Mouse (Mus musculus) cerebellum, adult 9-10 months (tissue): ENCODE results near the gene Ankrd22.
"Not testable (repeated sequence)": the region's sequence is repeated elsewhere in the genome, so short reads cannot be mapped to it uniquely, and the experiment has no call there.

ENCODE experiments used
- DNase-seq: peaks from one replicate; pipeline ENCODE4 v3.0.0; 2022

Gene Ankrd22

DNA sequence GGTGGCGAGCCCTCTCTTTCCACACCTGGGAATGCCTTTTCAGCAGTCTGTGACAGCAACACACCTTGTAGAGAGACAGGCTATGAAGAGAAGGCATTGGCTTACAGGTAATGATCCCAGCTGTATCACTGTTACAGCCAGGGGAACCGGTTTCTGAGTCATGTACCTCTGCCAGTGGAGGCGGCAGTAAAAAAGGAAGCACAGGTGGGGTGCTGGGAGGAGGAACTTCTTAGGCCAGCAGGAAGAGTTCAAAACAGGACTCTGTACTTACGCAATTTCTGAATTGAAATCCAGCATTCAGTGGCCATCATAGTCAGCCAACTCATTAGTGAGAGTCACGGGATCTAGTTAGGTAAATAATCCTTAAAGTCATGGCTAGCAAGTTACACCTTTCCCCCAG is at the start of gene Ankrd22:
Gene Ankrd22, minus strand, starts transcription at position 163 of the 400 bp plus-strand sequence.
- no peak for DNase-seq

DNA sequence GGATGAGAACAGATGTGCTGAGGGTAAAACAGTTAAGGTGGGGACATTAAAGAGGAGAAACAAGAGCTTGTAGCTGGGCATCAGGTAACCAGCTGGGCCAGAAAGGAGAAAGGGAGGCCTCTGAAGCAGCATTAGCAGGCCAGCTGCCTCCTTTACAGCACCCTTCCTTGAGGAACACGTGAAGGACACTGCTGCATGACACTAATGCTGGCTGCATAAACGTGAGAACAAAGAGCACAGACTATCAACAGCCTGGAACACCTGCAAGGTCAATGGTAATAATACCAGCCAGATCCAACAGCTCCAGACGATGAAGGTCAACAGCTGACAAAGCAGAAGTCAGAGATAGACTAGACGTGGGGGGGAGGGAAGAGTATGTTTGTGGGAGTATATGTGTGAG is 48.3 kb upstream of the Ankrd22 start:
- DNase-seq = no peak

DNA sequence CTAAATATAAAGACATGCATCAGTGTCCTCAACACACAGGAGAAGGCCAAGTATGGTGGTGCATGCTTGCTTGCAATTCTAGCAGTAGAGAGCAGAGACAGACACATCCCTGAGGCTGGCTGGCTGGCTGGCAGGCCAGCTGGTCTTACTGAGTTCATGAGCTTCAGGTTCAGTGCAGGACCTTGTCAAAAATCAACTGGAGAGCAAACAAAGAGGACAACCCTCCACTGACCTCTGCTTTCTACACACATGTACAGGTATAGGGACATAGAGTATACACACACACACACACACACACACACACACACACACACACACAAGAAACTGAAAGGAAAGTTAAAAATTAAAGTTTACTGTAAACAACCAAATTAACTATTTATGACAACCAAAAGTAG is 47.4 kb upstream of the Ankrd22 start:
- no peak for DNase-seq

DNA sequence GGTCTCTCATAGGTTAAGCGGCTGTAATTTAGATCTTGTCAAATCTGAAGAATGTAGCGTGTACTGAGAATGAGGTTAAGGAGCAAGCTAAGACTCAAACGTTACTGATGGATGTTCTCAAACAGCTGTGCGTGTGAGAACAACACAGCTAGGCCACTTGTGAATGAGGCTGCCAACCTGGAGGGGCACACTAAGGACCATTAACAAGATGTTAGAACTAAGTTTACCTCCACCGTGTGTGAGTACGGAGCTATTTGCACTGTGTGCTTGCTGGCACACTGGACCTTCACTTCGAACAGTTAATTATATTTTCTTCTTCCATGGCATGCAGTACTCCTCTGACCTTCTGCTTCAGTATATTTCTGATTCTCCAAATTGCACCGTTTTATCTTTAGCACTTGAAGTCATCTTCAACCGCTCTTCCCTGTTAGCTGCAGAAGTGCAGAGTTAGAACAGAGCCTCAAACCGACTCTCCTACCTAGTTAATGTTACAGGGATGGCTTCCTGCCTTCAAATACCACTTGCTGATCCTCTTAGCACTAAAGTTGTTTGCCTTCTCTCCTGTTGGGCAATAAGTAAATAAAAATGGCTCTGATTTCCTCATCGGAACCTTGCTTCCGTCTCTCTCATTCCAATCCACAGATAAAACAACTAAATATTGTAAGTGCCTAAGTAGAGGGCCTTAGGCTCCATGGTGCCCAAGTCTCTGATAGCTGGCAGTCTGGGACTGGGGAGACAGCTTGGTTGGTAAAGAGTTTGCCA is 46.8 kb upstream of the Ankrd22 start:
- DNase-seq = no peak

DNA sequence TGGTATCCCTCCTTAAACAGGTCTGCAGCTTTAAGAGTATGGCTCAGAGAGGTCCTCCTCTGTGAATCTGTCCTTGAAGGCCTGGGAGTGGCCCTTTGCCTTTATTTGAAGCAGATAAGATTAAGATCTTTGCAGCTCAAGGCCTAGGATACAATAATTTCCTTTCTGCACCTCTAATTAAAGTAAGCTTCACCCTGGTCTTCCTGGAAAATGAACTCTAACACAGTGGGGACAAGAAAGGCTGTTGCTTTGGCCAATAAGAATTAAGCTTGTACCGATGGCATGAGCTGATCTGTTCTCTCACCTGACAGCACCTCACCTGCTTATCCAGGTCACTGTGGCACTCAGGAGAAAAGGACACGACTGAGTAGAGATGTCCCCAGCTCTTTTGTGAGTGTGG is 45.0 kb upstream of the Ankrd22 start:
- no peak for DNase-seq

DNA sequence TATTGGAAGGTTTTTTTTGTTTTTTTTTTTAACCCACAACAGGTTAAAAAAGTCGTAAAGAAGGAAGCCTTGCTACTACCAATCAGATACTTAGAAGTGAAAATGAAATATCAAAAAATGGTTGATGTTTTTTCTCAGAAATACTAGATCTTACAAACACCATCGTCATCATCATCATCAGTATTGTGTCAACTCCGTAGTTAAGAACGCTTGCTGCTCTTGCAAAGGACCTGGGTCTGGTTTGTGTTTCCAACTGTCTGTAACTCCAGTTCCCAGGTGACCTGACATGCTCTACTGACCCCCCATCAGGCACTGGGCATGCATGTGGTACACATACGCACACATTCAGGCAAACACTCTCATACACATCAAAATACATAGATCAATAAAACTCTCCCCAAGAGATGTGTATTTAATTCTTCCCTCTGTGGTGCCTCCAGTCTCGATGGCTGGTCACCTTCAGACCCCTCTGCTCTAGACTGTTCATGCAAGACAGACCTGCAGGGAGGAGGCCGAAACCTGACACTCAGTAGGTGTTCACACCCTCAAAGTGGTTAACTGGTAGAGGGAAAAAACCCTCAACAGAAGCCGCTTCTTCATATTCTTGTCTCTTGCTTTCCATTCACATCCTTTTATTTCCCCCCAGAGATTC is 44.2 kb upstream of the Ankrd22 start:
- DNase-seq = no peak

DNA sequence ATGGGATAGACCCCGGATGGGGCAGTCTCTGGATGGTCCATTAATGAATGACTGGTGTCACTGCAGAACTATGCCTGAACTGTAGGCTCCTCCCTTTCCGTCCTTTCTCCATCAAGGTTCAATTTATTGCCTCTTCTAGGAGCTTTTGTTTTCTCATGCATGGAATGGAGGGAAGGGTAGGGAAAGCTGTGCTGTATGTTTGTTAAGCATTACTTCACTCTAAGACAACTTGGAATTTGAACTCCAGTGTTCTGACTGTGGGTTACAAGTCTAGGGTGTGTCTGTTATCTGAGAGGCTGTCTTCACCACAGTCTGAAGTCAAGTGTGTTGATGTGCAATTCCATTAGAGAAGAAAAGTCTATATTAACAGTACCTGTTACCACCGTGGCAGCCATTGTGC is 43.2 kb upstream of the Ankrd22 start:
- no peak for DNase-seq

DNA sequence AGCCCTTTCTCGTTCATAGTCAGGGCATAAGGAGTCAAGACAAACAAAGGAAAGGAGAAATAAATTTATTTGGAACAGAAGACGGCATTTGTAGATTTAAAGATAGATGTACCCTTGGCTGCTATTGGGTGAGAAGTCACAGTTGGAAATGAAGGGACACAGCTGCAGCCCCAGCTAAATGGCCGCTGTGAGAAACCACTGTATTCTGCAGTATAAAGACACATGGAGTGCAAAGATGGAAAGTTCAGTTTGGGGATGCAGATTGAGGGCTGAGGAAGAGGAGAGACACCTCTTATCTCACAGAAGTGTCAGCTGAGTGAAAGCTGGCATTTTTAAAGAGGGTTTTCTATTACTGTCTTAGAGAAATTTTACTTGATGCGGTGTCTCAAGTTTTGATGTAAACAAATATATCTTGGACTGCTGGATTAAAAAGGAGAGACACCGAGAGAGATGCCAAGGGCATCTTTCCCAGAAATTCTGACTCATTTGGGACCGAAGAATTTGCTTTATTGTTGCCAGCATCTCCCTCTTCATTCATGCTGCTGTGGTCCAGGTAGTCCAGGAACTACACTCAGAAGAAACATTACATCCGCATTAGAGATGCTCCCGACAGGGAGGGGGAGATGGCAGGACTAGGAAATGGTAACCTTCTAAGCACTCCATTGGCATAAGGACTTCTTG is 41.0 kb upstream of the Ankrd22 start:
- DNase-seq = no peak

DNA sequence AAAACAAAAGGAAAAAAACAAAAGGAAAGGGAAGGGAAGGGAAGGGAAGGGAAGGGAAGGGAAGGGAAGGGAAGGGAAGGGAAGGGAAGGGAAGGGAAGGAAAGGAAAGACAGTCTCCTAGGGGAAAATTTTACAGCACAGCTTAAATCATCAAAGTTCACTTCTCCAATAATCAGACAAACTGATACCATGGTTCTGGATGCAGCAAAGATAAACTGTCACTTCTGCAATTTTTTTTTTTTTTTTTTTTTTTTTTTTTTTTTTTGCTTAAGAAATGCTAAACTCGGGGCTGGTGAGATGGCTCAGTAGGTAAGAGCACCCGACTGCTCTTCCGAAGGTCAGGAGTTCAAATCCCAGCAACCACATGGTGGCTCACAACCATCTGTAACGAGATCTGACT is 40.3 kb upstream of the Ankrd22 start:
- DNase-seq = not testable (repeated sequence)

DNA sequence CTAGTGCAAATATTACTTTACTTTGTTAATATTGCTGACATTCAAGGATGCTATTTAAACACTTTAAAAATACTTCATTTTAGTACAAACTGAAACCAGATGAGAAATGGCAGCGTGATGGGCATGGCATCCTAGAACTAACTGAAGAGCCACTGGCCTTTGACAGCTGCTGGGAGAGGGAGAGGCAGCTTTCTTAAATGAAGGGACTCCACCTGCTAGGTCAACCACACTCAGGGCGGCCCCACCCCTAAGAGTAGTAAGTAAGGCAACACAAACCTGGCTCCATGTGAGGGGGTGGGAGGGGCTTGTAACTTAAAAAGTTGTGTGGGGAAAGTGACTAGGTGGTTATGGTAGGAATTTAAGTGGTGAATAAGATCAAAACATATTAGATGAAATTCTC is 36.8 kb upstream of the Ankrd22 start:
- no peak for DNase-seq

DNA sequence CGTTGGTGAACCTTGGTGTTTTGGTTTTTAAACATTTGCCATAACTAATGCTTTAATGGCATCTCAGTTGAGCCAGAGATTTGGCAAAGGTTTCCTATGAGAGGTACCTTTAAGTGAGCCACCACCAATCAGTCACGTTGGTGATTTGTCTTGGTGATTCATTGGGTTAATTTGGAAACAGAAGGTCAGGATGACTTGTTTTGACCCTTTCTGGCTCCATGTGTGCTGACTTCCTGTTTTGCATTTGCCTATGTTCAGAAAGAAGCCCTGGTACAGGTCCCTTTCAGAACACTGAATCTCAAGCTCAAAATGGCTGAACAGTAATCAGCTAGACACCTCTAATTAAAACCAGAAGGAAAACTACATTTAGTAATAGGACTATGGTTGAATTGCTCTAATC is 33.6 kb upstream of the Ankrd22 start:
- no peak for DNase-seq

DNA sequence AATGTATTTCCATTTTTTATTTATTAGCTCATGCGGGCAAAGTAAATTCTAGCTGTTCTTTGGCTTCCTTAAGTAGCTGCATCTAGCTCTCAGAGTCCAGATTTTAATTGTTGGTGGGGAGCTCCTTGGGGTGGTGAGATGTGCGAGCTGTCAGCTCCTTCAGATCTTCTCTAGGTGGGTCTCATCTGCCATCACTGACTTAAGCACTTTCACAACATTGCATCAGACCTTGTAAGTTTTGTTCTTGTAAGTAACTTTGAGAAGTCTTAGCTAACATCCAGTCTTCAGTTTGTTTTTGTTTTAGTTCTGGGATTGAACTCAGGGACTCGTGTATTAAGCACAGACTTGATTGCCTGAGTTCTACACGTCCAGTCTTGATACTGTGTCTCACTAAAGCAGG is 33.0 kb upstream of the Ankrd22 start:
- DNase-seq = no peak

DNA sequence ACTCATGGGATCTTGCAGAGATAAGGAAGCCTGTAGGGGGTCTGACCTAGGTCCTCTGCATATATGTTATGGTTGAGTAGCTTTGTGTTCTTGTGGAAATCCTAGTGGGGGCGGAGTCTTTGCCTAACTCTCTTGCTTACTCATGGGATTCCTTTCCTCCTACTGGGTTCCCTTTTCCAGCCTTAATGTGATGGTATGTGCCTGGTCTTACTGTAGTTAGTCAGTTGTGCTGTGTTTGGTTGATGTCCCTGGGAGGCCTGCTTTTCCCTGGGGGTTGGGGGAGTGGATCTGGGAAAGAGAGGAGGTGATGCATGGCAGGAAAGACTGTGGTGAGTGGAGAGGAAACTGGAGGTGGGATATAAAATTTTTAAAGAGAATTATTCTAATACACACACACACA is 32.2 kb upstream of the Ankrd22 start:
- no peak for DNase-seq

DNA sequence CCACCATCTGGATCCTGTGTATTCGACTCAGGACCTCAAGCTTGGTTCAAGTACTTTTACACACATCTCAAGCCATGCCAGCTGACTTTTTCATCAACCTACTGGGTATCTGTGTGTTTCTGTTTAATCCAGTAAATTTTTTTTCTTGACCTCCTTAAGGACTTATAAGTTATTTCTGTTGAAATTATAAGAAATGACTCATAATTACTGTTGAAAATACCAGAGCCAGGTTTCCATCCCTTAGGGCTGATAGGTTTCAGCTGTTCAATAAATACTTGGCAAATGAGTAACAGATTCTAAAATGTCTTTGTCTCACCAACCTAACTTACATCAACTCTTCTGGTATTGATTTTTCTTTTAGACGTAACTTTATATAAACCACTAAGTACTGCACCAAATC is 29.2 kb upstream of the Ankrd22 start:
- no peak for DNase-seq

DNA sequence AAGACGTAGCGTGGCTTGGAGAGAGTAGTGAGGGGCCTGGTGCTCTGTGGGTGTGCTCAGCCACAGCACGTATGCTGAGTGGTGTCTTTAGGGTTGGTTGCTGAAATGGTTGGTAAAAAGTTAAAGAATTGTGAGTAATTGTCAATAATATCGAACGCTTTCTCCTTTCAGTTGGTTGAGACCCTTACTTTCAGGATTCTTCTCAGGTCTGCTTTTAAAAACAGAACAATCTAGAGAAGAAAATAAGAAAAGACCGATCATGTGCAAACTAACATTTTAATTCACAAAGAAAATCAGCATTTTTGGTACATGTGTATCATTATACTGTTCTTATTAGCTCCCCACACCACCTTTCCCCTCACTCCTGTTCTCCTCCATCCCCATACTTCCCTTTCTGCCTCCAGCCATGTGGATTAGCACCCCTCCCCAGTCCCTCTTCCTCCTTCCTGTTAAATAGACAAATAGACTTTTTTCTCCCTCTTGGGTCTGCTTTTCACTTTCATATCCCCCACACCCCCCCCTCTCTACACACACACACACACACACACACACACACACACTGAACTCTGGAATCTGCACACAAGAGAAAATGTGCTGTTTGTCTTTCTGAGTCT is 28.4 kb upstream of the Ankrd22 start:
- DNase-seq = no peak

DNA sequence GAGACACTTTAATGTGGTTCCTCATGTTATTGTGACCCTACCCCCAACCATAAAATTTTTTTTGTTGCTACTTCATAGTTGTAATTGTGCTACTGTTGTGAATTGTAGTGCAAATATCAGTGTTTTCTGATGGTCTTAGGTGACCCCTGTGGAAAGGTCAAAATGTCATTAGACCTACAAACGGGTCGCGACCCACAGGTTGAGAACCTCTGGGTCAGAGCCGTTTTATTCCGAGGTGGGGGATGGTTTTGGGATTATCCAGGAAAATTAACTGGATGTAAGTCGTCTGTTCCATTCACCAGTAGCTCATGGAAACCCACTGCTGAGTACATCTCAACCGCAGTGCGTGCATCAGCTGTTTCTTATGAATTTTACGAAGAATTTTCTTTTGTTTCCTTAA is 27.8 kb upstream of the Ankrd22 start:
- no peak for DNase-seq

DNA sequence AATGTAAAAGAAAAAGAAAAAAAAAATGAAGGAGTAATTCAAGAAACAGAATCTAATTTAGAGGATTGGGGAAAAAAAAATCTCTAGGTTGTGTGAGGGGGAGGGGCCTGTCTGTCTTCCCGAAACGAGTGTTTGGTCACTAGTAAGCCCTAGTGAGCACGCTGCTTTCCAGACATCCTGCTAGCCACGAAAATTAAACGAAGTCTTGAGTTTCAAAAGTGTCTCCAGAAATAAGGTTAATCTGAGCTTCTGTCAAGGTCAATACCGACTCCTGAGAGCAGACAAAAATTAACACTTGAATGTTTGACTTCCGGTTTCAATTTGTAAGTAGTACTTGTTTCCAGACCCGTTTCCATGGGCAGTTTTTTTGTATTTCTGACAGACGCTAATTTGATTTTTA is 27.3 kb upstream of the Ankrd22 start:
- DNase-seq = peak; percentile 42

DNA sequence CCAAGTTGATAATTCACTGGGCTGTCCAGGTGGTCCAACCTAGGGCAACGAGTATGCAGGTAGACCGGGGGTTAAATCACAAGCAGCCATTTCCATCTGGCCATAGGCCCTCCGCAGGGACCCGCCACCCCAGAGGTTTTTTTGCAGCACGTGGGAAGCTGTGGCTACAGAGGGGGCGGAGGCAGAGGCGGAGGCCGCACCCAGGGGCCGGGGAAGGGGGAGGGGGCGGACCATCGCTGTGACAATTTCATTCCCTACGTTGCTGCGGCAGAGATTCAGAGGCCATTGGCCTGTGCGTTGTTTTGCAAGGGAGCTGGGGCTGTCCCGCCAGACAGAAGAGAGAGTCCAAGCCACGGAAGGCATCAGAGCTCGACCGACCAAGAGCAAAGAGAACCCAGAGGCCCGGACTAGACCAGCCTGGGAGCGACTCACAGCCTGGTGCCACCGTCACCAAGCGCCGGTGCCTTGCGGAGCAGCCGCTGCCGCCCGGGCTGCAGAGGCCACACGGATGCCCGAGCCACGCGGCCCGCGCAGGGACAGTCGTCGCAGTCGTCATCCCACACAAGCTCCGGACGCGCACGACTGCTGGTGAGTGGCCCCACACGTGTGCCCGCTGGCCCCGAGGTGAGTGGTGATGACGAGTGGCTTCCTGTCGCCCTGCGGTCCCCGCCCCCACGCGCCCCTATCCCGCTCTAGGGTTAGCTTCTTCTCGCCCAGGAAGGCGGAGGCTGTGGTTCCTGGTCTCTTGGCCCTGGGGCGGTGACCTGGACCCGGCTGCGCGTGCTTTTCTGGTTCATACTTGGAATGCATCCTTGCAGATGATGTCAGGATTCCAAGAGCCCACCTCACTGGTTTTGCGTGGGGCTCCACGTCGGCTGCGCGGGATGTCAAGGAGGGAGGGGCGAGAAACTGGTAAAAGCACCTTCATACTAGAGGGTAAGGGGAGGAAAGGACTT is 26.4 kb upstream of the Ankrd22 start, which contains the start of gene Stambpl1:
Gene Stambpl1, plus strand, starts transcription at position 222 of the 956 bp plus-strand sequence.
- DNase-seq = peak; percentile 73

DNA sequence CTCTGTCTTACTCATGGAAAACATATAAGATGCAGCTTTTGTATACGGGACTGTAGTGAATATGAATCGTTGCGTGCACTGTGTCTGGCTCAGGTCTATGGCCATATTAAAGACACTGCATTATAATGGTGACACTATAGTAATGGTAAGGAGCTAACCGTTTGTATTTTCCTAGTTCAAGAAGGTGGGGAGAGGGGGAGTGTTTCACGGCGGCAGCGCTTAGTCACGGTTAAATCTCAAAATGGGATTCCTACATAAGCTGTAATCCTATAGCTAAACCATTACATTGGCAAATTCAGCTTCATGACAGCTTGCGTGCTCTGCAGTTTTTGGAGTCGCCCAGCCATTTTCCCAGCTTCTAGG is 25.8 kb upstream of the Ankrd22 start:
- no peak for DNase-seq

DNA sequence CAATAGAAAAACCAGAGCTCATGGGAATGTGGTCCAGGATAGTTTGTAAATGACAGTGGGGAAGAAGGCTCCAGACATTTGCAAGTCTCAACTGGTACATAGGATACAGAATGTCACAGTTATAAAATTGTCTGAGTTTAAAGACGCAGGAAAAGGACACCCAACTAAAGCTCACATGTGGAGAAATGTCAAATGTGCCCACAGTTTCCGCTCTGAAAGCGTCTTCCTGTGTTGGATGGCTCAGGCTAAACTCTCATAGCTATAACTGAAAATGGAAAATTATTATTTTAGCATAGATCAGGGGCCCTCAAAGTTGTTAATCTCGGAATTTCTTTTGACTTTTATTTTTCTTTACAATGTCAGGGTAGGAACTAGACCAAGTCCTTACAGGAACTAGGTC is 21.0 kb upstream of the Ankrd22 start:
- no peak for DNase-seq

DNA sequence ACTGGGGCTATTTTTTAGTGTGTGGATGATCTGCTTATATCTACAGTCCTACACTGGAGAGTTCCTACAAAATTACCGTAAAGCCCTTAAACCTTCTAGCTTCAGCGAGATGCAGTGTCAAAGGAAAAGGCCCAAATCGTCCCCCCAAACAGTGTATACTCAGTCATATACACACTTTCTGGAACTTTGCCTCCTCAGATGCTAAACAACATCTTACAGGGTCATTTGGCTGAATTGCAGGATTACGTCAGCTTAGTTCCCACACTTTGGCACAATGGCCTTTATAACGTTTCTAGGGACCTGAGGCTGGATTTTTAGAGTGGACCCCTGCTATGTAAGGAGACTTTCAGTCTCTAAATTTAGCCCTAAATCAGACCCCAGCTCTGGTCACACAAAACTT is 16.6 kb upstream of the Ankrd22 start:
- DNase-seq = no peak

DNA sequence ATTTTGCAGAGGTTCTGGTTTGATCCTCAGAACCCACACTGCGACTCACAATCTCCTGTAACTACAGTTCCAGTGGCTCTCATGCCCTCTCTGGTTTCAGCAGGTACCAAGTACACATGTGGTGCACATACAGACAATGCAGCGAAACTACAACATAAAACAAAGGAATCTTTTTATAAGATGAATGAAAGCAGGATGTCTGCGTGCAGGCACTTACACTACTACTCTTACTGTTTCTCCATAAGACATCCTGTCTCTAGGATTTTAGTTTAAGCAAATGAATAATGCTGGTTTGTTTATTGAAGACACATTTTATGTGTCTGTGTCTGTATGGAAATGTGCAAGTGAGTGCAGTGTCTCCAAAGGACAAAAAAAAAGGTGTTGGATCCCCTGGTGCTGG is 15.4 kb upstream of the Ankrd22 start:
- no peak for DNase-seq

DNA sequence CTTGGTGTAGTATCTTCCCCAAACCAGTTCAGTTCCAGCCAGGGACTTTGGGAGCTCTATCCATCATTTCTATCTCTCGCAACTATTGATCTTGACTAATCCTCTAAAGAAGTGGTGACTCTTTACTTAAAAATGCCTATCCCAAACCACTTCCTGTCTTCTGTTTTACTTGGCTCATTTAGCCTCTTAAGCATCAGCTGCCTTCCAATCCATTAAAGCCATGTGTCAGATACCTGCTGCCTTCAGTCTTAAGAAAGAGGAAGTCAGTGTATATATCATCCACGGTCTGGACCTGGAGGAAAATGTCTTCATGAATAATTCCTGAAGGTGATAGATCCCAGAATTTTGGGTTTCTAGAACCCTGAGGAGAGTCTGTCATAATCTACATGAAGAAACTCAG is 14.5 kb upstream of the Ankrd22 start:
- no peak for DNase-seq
